Mouse (Mus musculus) heart, adult 2 months (tissue): ENCODE results near the gene 1700015F17Rik. TPM values are rescaled to one million over a fixed set of nuclear protein-coding genes. Genes with fewer than 3 reads are reported as not detected.

ENCODE experiments used
- DNase-seq, 2 experiments: peaks; one replicate each; pipeline ENCODE4 v3.0.0; 2021
- H3K27ac ChIP-seq: fragments of 200-600 bp; 2 replicates; pipeline ENCODE4 v1.8.1; 2022
- H3K27me3 ChIP-seq: fragments of 200-500 bp; 2 replicates; pipeline ENCODE4 v1.6.1; 2012; ENCODE audit warnings: mild to moderate bottlenecking, low read length, inconsistent platforms, mixed read lengths; ENCODE audit not compliant: control insufficient read depth, insufficient read depth
- H3K36me3 ChIP-seq: fragments of 200-500 bp; 2 replicates; pipeline ENCODE4 v1.6.1; 2012; ENCODE audit warnings: low read length, inconsistent platforms; ENCODE audit not compliant: control insufficient read depth, insufficient read depth
- H3K4me1 ChIP-seq: fragments of 200-500 bp; 2 replicates; pipeline ENCODE4 v1.6.1; 2011; ENCODE audit warnings: low read length; ENCODE audit not compliant: control insufficient read depth, insufficient read depth
- H3K4me3 ChIP-seq: fragments of 200-600 bp; 2 replicates; pipeline ENCODE4 v1.8.1; 2022
- H3K79me2 ChIP-seq: fragments of 200-500 bp; replicated peaks from 2 replicates; pipeline ENCODE4 v1.6.1; 2012; ENCODE audit warnings: mild to moderate bottlenecking, inconsistent platforms, low read length, moderate library complexity, mixed read lengths; ENCODE audit not compliant: control insufficient read depth, insufficient read depth
- H3K9ac ChIP-seq: fragments of 200-500 bp; 2 replicates; pipeline ENCODE4 v1.6.1; 2012; ENCODE audit warnings: low read depth, mild to moderate bottlenecking, control low read depth, inconsistent platforms, low read length, mixed read lengths
- CTCF ChIP-seq: fragments of 200-600 bp; IDR thresholded peaks from 2 replicates; pipeline ENCODE4 v1.8.1; 2022; ENCODE audit warnings: antibody characterized with exemption, mild to moderate bottlenecking, moderate library complexity
- EP300 ChIP-seq: fragments of 200-500 bp; IDR thresholded peaks from 2 replicates; pipeline ENCODE4 v1.6.1; 2011; ENCODE audit warnings: low read depth, low read length, control low read depth; ENCODE audit not compliant: insufficient read depth
- POLR2A ChIP-seq: fragments of 200-500 bp; IDR thresholded peaks from 2 replicates; pipeline ENCODE4 v1.6.1; 2011; ENCODE audit warnings: mild to moderate bottlenecking, low read depth, low read length, control low read depth; ENCODE audit not compliant: insufficient read depth
- WGBS: fragments of 180-500 bp; shearing (Covaris S2); methylation state at CpG from one replicate; pipeline ENCODE4 v1.1.7; 2018; 5-methylcytosine and 5-hydroxymethylcytosine counted together
- intact Hi-C: fragments of 180-260 bp; cut with DNase I; formaldehyde crosslinking; loops from one replicate; pipeline ENCODE4 v1.15.1; 2025
- polyA plus RNA-seq: library from polyadenylated mRNA; depleted of rRNA; stranded (reverse); fragments of >200 nt; gene quantifications from 2 replicates; pipeline ENCODE4 v1.2.3, GENCODE M21; 2012
- total RNA-seq, 2 experiments: library from RNA; stranded (reverse); gene quantifications; 2 replicates each; pipeline ENCODE4 v1.2.3; 2021

The 1700015F17Rik gene
- total and polyA plus RNA-seq, 3 experiments = not detected

DNA sequence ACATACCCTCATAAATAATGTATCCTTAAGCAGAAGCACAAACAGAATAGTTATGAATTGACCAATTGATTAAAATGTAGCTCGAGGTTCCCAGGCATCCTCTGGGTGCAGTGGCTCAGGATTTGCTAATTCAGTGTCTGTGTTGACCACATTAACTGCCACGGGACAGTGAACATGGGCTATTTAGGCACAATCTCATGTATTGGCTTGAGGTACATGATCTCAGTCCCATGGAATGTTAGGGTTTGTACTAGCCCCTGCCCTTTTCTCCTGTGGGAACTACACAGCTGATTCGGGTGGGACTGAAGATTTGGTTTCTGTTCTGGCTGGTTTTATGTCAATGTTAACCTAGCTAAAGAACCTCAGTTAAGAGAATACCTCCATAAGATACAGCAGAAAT, 17.4 kb upstream of the 1700015F17Rik start:
- Histone ChIP-seq H3K79me2 (no peaks in the 10 kb centered on the region), H3K36me3 (no peaks in the 10 kb centered on the region), H3K27ac (no peak overlapping the region), H3K27me3 (no peaks in the 10 kb centered on the region), H3K9ac (no peak overlapping the region), H3K4me3 (no peak overlapping the region), H3K4me1 (no peaks in the 10 kb centered on the region)
- no peak for DNase-seq
- intact Hi-C loops = no loop called here
- TF ChIP-seq POLR2A (no peak), EP300 (no peak), CTCF (no peak)
- 43% methylated on average over 3 of the region's 3 CpGs for WGBS

GRCm38 (mm10) chr5:5495042-5495441, 16.1 kb upstream of the 1700015F17Rik start:
- no peak for TF ChIP-seq EP300
- TF ChIP-seq POLR2A = no peak
- TF ChIP-seq CTCF = no peak
- Histone ChIP-seq H3K9ac (no peak overlapping the region), H3K27ac (no peak overlapping the region), H3K27me3 (no peaks in the 10 kb centered on the region), H3K4me1 (no peaks in the 10 kb centered on the region), H3K4me3 (no peak overlapping the region), H3K79me2 (no peaks in the 10 kb centered on the region), H3K36me3 (no peaks in the 10 kb centered on the region)
- WGBS = 78% methylated on average over 4 of the region's 4 CpGs
- intact Hi-C loops = no loop called here
- no peak for DNase-seq

DNA sequence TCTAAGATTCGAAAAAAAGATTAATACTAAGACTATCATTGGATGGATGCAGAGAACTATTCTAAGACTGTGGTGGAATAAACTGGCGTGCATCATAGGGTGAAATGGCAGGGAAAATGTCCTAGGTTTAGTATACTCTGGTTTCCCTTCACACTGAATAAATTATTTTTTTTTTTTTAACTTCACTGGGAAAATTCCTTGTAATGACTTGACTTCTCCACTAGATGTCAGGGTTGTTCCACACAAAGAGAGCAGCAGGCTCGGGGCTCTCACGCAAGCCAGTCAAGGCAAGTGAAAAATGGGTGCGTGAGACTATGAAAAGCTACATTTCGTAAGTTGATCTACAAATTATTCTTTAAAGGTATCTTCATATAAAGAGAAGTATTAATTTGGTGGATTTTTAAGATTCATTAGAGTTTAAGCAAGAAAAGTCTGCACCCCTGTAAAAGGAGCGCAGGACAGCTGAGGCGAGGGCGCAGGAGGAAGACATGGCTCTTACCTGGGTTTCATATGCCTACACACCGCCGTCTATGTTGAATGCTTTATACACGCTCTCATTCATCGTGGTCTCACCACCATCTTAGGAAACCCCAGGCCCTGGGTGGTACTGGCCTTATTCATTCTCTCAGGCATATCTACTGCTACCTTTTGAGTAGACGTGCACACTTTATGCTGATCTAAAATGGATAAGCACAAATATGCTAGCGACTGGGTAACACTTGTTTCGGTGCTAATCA, 15.5 kb upstream of the 1700015F17Rik start:
- no peak for DNase-seq
- intact Hi-C loops = loop anchor here (1.0 kb wide), 1 partner anchor 255 kb away; the partner anchor contains the start of gene Steap1
- WGBS = 40% methylated on average over 16 of the region's 16 CpGs

GRCm38 (mm10) chr5:5492163-5492562, 13.2 kb upstream of the 1700015F17Rik start:
- no peak for DNase-seq
- Histone ChIP-seq H3K27me3 (no peaks in the 10 kb centered on the region), H3K36me3 (no peaks in the 10 kb centered on the region), H3K79me2 (no peaks in the 10 kb centered on the region), H3K4me3 (no peak overlapping the region), H3K9ac (no peak overlapping the region), H3K27ac (no peak overlapping the region), H3K4me1 (no peaks in the 10 kb centered on the region)
- TF ChIP-seq EP300 (no peak), CTCF (no peak), POLR2A (no peak)
- WGBS = 94% methylated on average over 4 of the region's 4 CpGs
- intact Hi-C loops = no loop called here

More for the DNA sequence above, 15.5 kb upstream of the 1700015F17Rik start:
- Histone ChIP-seq H3K27ac (no peak overlapping the region), H3K36me3 (no peaks in the 10 kb centered on the region), H3K4me3 (no peak overlapping the region), H3K9ac (no peak overlapping the region), H3K4me1 (no peaks in the 10 kb centered on the region), H3K79me2 (no peaks in the 10 kb centered on the region), H3K27me3 (no peaks in the 10 kb centered on the region)
- TF ChIP-seq EP300 (0 out of 2 replicates have a peak, but pooled peaks have one; percentile 37), CTCF (peak; percentile 98), POLR2A (no peak)

GRCm38 (mm10) chr5:5486071-5486470, 7.1 kb upstream of the 1700015F17Rik start:
- intact Hi-C loops = loop anchor here (10.0 kb wide), 1 partner anchor 101 kb away; no protein-coding TSS in a partner anchor
- Histone ChIP-seq H3K4me3 (no peak overlapping the region), H3K9ac (no peak overlapping the region), H3K27ac (no peak overlapping the region), H3K36me3 (no peaks in the 10 kb centered on the region; the same call in 1 of the 2 replicates), H3K79me2 (no peaks in the 10 kb centered on the region), H3K4me1 (no peaks in the 10 kb centered on the region), H3K27me3 (no peaks in the 10 kb centered on the region)
- DNase-seq = no peak
- no peak for TF ChIP-seq CTCF
- TF ChIP-seq EP300 = no peak
- TF ChIP-seq POLR2A = no peak
- 62% methylated on average over 3 of the region's 3 CpGs for WGBS

DNA sequence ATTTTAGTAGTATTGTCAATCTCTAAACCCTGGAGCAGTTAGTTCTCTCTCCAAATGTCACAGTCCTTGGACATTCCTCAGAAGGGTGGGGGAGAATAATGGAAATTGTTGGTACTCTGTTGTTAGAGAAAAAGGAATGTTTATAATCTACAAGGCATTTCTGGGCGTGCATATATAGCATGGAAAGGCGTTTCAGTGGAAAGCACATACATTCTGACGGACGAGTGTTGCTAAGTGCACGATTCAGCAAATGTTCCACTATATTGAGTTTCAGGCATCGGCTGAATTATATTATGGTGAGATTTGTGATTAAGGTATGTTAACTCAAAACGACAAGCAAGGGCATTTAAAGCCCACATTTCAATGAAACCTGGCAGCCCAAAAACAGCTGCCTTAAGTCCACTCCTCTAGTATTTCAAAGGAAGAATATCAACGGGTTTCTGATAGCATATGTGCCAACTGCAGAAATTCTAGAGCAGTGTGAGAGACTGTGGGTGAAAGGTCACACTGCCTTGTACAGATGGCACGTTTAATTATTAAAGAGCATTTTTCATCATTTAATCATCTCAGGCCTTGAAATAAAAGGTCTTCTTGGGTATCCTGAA, 4.4 kb upstream of the 1700015F17Rik start:
- Histone ChIP-seq H3K4me3 (no peak overlapping the region), H3K27me3 (no peaks in the 10 kb centered on the region), H3K36me3 (no peaks in the 10 kb centered on the region; the same call in 1 of the 2 replicates), H3K27ac (no peak overlapping the region), H3K9ac (no peak overlapping the region), H3K4me1 (no peaks in the 10 kb centered on the region), H3K79me2 (no peaks in the 10 kb centered on the region)
- TF ChIP-seq CTCF (no peak), POLR2A (no peak), EP300 (no peak)
- intact Hi-C loops = loop anchor here (5.0 to 10.0 kb wide), 2 partner anchors 99 to 216 kb away; no protein-coding TSS in a partner anchor
- 60% methylated on average over 9 of the region's 9 CpGs for WGBS
- DNase-seq = no peak
